Mouse (Mus musculus) heart, postnatal 0 days (tissue): ENCODE results near the gene Cry2. TPM values are rescaled to one million over a fixed set of nuclear protein-coding genes. Genes with fewer than 3 reads are reported as not detected.

ENCODE experiments used
- ATAC-seq: fragments of 200-750 bp; cut with Nextera tagmentation; 2 replicates; pipeline ENCODE4 v1.8.0; 2017; ENCODE audit warnings: low read depth, moderate number of reproducible peaks, moderate library complexity; ENCODE audit not compliant: insufficient read depth
- DNase-seq: peaks from one replicate; pipeline ENCODE4 v3.0.0-alpha.2; 2016; ENCODE audit warnings: low spot score
- H3K27ac ChIP-seq: fragments of 300-500 bp; sonication (generic); 2 replicates; pipeline ENCODE4 v1.5.1; 2014; ENCODE audit warnings: low read depth, mild to moderate bottlenecking
- H3K27me3 ChIP-seq: fragments of 300-500 bp; sonication (generic); 2 replicates; pipeline ENCODE4 v1.6.1; 2014; ENCODE audit warnings: low read length, mixed read lengths; ENCODE audit not compliant: control insufficient read depth, insufficient read depth
- H3K36me3 ChIP-seq: fragments of 300-500 bp; sonication (generic); replicated peaks from 2 replicates; pipeline ENCODE4 v1.6.1; 2014; ENCODE audit warnings: low read length, mixed read lengths; ENCODE audit not compliant: control insufficient read depth, insufficient read depth
- H3K4me1 ChIP-seq: fragments of 300-500 bp; sonication (generic); 2 replicates; pipeline ENCODE4 v1.6.1; 2014; ENCODE audit warnings: antibody characterized with exemption; ENCODE audit not compliant: control insufficient read depth, insufficient read depth
- H3K4me2 ChIP-seq: fragments of 300-500 bp; sonication (generic); 2 replicates; pipeline ENCODE4 v1.6.1; 2014; ENCODE audit warnings: low read depth, mild to moderate bottlenecking, low read length, moderate library complexity
- H3K4me3 ChIP-seq: fragments of 300-500 bp; sonication (generic); 2 replicates; pipeline ENCODE4 v1.5.1; 2014; ENCODE audit warnings: low read depth, low read length
- H3K9ac ChIP-seq: fragments of 300-500 bp; sonication (generic); replicated peaks from 2 replicates; pipeline ENCODE4 v1.6.1; 2014; ENCODE audit warnings: low read depth, low read length, mixed read lengths
- H3K9me3 ChIP-seq: fragments of 300-500 bp; sonication (generic); replicated peaks from 2 replicates; pipeline ENCODE4 v1.6.1; 2016; ENCODE audit warnings: low read length; ENCODE audit not compliant: control insufficient read depth
- CTCF ChIP-seq: IDR thresholded peaks from 2 replicates; pipeline ENCODE4 v1.5.1; 2016; ENCODE audit warnings: antibody characterized with exemption, control low read depth, low read depth
- EP300 ChIP-seq: IDR thresholded peaks from 2 replicates; pipeline ENCODE4 v1.6.1; 2016; ENCODE audit warnings: antibody characterized with exemption, low read depth
- WGBS: fragments of 180-500 bp; shearing (Covaris S2); extraction: QIAGEN DNeasy Blood & Tissue Kit; methylation state at CpG from one replicate; pipeline ENCODE4 v1.1.7; 2014; 5-methylcytosine and 5-hydroxymethylcytosine counted together
- polyA plus RNA-seq: library from polyadenylated mRNA; unstranded; fragments of >200 nt; fragmentation: Nextera tagmentation; extraction: Ambion mirVana; gene quantifications from 2 replicates; pipeline ENCODE4 v1.2.1, GENCODE M21; 2015
- total RNA-seq: library from RNA; depleted of rRNA; stranded (reverse); fragments of >200 nt; gene quantifications from 2 replicates; pipeline ENCODE4 v1.2.3, GENCODE M21; 2014; ENCODE audit warnings: low replicate concordance

The Cry2 gene
- total and polyA plus RNA-seq, 2 experiments from 2014 or later, result 9.5 to 17.3 TPM

- no peaks in the 10 kb centered on the region for H3K27me3 ChIP-seq
- peaks cover 26% of the 10 kb centered on the region for H3K4me1 ChIP-seq
- H3K9me3 ChIP-seq, result no peaks in the 10 kb centered on the region
- DNase-seq (no peak), ATAC-seq (0 out of 2 replicates have a peak, but pooled peaks have one; percentile 10)
- peak within 1 kb of the TSS; percentile 75 for H3K27ac ChIP-seq
- TF ChIP-seq CTCF (no peak), EP300 (no peak)
- peak within 1 kb of the TSS; percentile 73 for H3K9ac ChIP-seq
- H3K4me3 ChIP-seq, result peak within 1 kb of the TSS; percentile 85
- peak within 1 kb of the TSS; percentile 90 for H3K4me2 ChIP-seq
- H3K36me3 ChIP-seq, result no peaks in the 10 kb centered on the region
- WGBS, result 2% methylated on average over 33 of the region's 34 CpGs
These were observed 26.3 kb upstream of the Cry2 start, which contains the start of gene Slc35c1 for GRCm38 (mm10) chr2:92459921-92460707. TSS of gene Slc35c1 (minus strand) at chr2:92460538.

- no peak for TF ChIP-seq EP300
- TF ChIP-seq CTCF, result no peak
- H3K9me3 ChIP-seq, result no peaks in the 10 kb centered on the region
- peaks cover 7% of the 10 kb centered on the region; the same call in 1 of the 2 replicates for H3K36me3 ChIP-seq
- H3K4me3 ChIP-seq, result peak overlapping the region; percentile 85
- ATAC-seq (peak; percentile 85), DNase-seq (peak; percentile 82)
- H3K4me1 ChIP-seq, result peaks cover 26% of the 10 kb centered on the region
- H3K27ac ChIP-seq, result peak overlapping the region; percentile 75
- peak overlapping the region; percentile 90 for H3K4me2 ChIP-seq
- H3K9ac ChIP-seq, result peak overlapping the region; percentile 73
- under 1% methylated on average over 55 of the region's 55 CpGs for WGBS
- no peaks in the 10 kb centered on the region for H3K27me3 ChIP-seq
These were observed 25.5 kb upstream of the Cry2 start for GRCm38 (mm10) chr2:92459141-92459920.

DNA sequence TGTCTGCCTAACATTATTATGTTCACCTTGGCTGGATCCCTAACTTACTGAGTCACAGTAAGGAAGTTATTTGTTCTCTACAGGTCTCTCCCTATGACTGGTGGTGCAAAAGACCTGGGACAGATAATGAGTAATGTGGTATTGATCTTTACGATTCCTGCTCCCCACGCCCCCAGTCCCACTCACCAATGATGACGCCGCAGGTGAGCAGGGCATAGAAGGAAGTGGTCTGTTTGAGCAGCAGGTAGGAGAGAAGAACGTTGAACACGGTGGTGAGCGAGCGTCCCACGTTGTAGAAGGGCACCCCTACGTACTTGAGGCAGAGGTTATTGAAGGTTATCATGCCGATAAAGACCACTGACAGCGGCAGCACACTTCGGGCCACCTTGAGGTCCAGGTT lies 24.6 kb upstream of the Cry2 start:
- TF ChIP-seq CTCF, result no peak
- TF ChIP-seq EP300, result no peak
- Histone ChIP-seq H3K36me3 (peaks cover 16% of the 10 kb centered on the region), H3K4me1 (peaks cover 26% of the 10 kb centered on the region), H3K27me3 (no peaks in the 10 kb centered on the region), H3K4me3 (peak overlapping the region; percentile 85), H3K4me2 (peak overlapping the region; percentile 90), H3K9me3 (no peaks in the 10 kb centered on the region), H3K9ac (peak overlapping the region; percentile 73), H3K27ac (no peak overlapping the region)
- no peak for DNase-seq
- 47% methylated on average over 13 of the region's 13 CpGs for WGBS
- no peak for ATAC-seq

- ATAC-seq (no peak), DNase-seq (no peak)
- Histone ChIP-seq H3K9ac (peak overlapping the region; percentile 37; the same call in 1 of the 2 replicates), H3K4me2 (peak overlapping the region; percentile 23; the same call in 1 of the 2 replicates), H3K27ac (no peak overlapping the region), H3K9me3 (no peaks in the 10 kb centered on the region), H3K4me1 (peaks cover 26% of the 10 kb centered on the region), H3K36me3 (peaks cover 27% of the 10 kb centered on the region), H3K27me3 (no peaks in the 10 kb centered on the region), H3K4me3 (no peak overlapping the region)
- 50% methylated on average over 8 of the region's 8 CpGs for WGBS
- TF ChIP-seq CTCF, result no peak
- TF ChIP-seq EP300, result no peak
These were observed 23.2 kb upstream of the Cry2 start for GRCm38 (mm10) chr2:92456970-92457530.

DNA sequence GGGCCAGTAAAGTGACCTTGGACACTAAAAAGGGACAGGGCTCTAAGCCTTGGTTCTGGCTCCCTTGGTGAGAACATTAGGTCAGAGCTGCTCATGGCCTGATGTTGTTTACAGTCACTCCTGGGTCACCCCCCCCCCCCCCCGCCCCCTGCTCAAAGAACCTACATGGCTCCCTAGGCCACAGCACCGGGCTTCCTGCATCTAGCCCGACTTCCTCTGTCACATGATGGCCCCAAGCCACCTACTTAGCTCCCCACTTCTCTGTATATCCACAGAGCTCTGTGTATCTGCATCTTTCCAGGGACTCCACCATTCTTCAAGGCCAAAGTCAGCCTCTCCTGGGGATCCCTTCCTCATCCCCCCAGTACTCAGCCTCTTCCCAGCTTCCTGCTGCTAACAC lies 21.9 kb upstream of the Cry2 start:
- DNase-seq, result no peak
- no peak overlapping the region for H3K4me2 ChIP-seq
- peaks cover 27% of the 10 kb centered on the region for H3K36me3 ChIP-seq
- no peaks in the 10 kb centered on the region for H3K27me3 ChIP-seq
- no peaks in the 10 kb centered on the region for H3K9me3 ChIP-seq
- H3K27ac ChIP-seq, result no peak overlapping the region
- no peak overlapping the region for H3K4me3 ChIP-seq
- H3K4me1 ChIP-seq, result peaks cover 26% of the 10 kb centered on the region
- no peak for TF ChIP-seq CTCF
- no peak for TF ChIP-seq EP300
- no peak overlapping the region for H3K9ac ChIP-seq
- ATAC-seq, result no peak
- WGBS, result 41% methylated on average over 2 of the region's 3 CpGs
